Mouse (Mus musculus) gastrocnemius, adult 2 months (tissue): ENCODE data around the gene Ankrd36. TPM values are rescaled to one million over a fixed set of nuclear protein-coding genes. Genes with fewer than 3 reads are reported as not detected.
"Not testable (repeated sequence)": the region's sequence is repeated elsewhere in the genome, so short reads cannot be mapped to it uniquely, and the experiment has no call there.

Experiments
- DNase-seq: peaks from one replicate; pipeline ENCODE4 v3.0.0; 2022
- H3K27ac ChIP-seq: fragments of 200-600 bp; 2 replicates; pipeline ENCODE4 v1.8.1; 2022; ENCODE audit warnings: mild to moderate bottlenecking
- H3K4me3 ChIP-seq: fragments of 200-600 bp; 2 replicates; pipeline ENCODE4 v1.8.1; 2022; ENCODE audit warnings: mild to moderate bottlenecking, moderate library complexity
- CTCF ChIP-seq: fragments of 200-600 bp; IDR thresholded peaks from 2 replicates; pipeline ENCODE4 v1.8.1; 2022; ENCODE audit warnings: antibody characterized with exemption, mild to moderate bottlenecking, moderate library complexity
- intact Hi-C: fragments of 180-260 bp; cut with DNase I; formaldehyde crosslinking; loops from one replicate; pipeline ENCODE4 v1.15.1; 2025
- total RNA-seq, 2 experiments: library from RNA; stranded (reverse); gene quantifications; 2 replicates each; pipeline ENCODE4 v1.2.3; 2021

Ankrd36 gene
- total RNA-seq, 2 experiments from 2014 or later, result not detected

DNA sequence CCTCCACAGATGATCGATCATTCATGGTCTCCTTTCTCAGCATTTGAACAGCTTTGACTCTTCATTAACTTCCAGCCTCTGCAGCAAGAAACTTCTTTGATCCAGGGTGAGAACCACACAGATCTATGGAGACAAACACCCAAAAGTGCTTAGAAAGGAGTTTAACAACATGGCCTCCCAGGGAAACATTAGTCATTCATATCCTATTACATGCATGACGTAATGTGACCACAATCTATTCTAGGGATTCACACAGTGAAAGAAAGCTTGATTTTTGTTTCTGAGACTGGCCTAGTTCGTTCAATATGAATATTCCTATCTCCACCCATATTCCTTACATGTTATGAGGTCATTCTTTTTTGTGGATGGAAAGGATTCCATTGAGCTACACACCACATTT is 3.9 kb upstream of the Ankrd36 start:
- no peak overlapping the region for H3K27ac ChIP-seq
- TF ChIP-seq CTCF, result no peak
- intact Hi-C loops, result no loop called here
- no peak overlapping the region for H3K4me3 ChIP-seq
- no peak for DNase-seq

DNA sequence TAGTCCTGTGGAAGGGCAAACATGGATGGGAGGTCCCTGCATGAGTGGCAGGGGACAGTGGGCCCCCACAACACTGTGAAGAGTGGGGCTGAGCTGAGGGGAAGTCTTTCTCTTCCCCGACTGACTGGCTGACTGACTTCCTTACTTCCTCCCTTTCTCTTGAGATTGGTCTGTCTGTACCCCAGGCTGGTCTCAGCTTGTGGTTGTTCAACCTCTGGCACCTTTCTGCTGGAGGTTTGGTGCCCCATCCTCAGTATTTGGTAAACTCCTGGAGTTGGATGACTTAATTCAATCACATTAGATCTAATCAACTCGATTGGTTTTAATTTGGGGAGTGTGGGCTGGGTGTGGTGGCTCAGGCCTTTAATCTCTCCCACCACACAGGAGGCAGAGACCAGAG is 3.0 kb upstream of the Ankrd36 start:
- no peak for DNase-seq
- Histone ChIP-seq H3K4me3 (no peak overlapping the region), H3K27ac (no peak overlapping the region)
- intact Hi-C loops, result no loop called here
- TF ChIP-seq CTCF, result no peak

DNA sequence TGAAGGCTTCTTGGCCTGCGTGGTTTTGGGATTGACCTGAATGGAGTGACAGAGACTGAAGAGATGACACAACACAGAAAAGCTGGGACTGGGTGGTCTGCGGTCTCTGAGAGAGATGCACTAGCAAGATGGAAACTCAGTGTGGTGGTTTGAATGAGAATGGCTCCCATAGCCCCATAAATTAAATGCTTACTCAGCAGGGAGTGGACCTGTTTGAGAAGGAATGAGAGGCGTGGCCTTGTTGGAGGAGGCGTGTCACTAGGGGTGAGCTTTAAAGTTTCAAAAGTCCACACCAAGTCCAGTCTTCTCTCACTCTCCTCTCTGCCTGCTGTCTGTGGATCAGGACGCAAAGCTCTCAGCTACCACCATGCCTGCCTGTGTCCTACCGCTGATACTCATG is 1.8 kb upstream of the Ankrd36 start:
- no peak for DNase-seq
- TF ChIP-seq CTCF, result no peak
- no peak overlapping the region for H3K27ac ChIP-seq
- intact Hi-C loops, result no loop called here
- no peak overlapping the region for H3K4me3 ChIP-seq

GRCm38 (mm10) chr11:5568082-5568481 is 1.4 kb upstream of the Ankrd36 start:
- no peak for DNase-seq
- no peak for TF ChIP-seq CTCF
- Histone ChIP-seq H3K4me3 (no peak overlapping the region), H3K27ac (no peak overlapping the region)
- intact Hi-C loops, result no loop called here

DNA sequence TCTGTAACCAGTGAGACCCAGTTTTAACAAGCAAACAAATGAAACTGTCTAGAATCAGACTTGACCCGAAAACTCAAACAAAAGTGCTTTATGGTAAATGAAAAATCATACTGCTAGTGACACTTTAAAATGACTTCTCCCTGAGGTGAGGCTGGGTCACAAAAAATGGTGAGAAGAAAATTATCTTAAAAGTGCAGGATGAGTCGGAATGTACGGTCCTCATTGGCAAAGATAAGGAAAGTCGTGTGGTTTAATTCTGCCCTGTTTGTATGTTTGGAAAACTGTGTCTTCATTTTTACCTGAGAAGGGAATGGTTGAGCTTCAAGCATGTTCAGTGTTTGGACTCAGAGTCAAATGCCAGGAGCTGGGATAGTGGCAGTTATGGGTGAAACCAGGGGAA is 2.4 kb downstream of the Ankrd36 start:
- no peak for DNase-seq
- Histone ChIP-seq H3K27ac (no peak overlapping the region), H3K4me3 (no peak overlapping the region)
- TF ChIP-seq CTCF, result no peak
- intact Hi-C loops, result no loop called here

GRCm38 (mm10) chr11:5573821-5574220 is 4.3 kb downstream of the Ankrd36 start:
- TF ChIP-seq CTCF, result no peak
- no peak overlapping the region for H3K27ac ChIP-seq
- intact Hi-C loops, result no loop called here
- no peak overlapping the region for H3K4me3 ChIP-seq
- DNase-seq, result no peak

DNA sequence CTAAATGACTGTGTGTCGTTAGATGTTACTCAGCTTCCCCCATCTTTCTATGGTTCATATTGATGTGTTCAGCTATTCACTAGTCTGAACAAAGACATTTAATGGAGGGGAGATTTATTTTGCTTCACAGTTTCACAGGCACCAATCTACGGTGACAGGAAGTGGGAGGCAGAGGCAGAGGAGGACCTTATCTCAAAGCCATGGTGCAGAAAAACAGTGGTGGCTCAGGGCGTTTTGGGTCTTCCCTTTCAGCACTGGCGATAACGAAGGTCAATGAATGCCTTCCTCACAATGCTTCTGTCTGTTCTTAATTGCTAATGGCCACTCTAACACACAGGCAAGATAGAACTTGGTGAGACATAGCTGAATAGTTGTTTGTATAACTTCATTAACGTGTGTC is 5.6 kb downstream of the Ankrd36 start:
- intact Hi-C loops, result no loop called here
- H3K4me3 ChIP-seq, result no peak overlapping the region
- no peak for TF ChIP-seq CTCF
- DNase-seq, result no peak
- H3K27ac ChIP-seq, result no peak overlapping the region

DNA sequence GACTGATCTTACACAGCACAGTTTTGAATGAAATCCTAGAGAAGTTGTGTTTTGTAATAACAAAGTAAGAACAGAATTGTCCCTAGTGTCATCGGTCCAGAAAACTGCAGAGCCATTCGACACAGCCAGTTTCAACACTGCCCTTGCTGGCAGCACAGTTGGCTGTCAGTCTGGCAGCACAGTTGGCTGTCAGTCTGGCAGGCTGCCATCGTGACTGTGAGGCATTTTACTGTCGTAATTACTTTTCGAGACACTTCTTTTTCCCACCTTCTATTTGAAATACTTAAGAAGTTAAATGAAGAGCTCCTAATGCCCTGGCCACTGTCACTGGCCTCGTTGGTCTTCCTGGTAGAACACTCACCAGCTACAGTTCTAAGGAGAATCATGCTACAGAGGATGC is 22.9 kb downstream of the Ankrd36 start:
- no peak overlapping the region for H3K4me3 ChIP-seq
- TF ChIP-seq CTCF, result no peak
- DNase-seq, result peak; percentile 77
- no peak overlapping the region for H3K27ac ChIP-seq
- intact Hi-C loops, result no loop called here

DNA sequence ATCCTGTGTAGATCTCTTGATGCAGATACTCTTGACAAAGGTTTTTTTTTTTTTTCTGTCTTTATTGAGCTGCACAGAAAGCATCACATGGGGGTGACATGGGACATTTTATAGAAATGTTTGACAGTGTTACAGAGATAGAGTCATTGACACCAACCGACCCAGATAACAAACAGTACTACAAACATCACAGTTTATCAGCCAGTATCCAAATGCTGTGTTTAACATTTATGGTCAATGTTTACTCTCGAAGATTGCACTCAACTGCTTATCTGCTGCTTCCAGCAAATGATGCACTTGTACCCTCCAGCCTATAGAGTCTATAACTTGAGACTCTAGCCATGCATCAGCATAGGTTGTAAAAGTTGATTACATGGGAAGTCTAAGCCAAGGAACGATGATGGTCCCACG is 25.9 kb downstream of the Ankrd36 start:
- intact Hi-C loops, result no loop called here
- no peak overlapping the region for H3K27ac ChIP-seq
- no peak overlapping the region for H3K4me3 ChIP-seq
- DNase-seq, result no peak
- TF ChIP-seq CTCF, result no peak

DNA sequence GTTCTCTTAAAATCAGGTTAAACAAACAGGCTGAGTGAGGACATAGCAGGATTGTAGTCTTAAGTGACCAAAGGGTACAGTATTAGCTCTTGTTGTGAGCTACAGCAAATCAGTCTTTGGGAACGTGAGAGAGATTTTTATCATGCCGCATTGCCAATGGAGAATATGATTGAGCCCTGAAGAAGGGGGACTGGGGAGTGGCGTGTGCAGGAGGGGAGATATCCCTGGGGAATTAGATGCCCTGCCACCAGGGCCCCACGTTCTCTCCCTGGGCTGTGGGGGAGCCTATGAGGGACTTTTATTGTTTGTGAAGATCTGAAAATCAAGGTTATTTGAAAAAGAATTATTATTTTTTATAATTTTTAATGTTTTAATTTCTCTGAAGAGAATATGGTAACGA is 26.3 kb downstream of the Ankrd36 start:
- DNase-seq, result no peak
- H3K4me3 ChIP-seq, result no peak overlapping the region
- H3K27ac ChIP-seq, result no peak overlapping the region
- no peak for TF ChIP-seq CTCF
- intact Hi-C loops, result no loop called here

GRCm38 (mm10) chr11:5596756-5597155 is 27.3 kb downstream of the Ankrd36 start:
- no peak for DNase-seq
- intact Hi-C loops, result no loop called here
- Histone ChIP-seq H3K27ac (no peak overlapping the region), H3K4me3 (no peak overlapping the region)
- no peak for TF ChIP-seq CTCF

- intact Hi-C loops, result no loop called here
- DNase-seq, result no peak
- no peak for TF ChIP-seq CTCF
- no peak overlapping the region for H3K4me3 ChIP-seq
- H3K27ac ChIP-seq, result no peak overlapping the region
Measured at GRCm38 (mm10) chr11:5605421-5605820, 35.9 kb downstream of the Ankrd36 start.

- DNase-seq, H3K4me3 ChIP-seq, intact Hi-C loops, H3K27ac ChIP-seq: not testable (repeated sequence)
Measured at GRCm38 (mm10) chr11:5611918-5612317, 42.4 kb downstream of the Ankrd36 start.

DNA sequence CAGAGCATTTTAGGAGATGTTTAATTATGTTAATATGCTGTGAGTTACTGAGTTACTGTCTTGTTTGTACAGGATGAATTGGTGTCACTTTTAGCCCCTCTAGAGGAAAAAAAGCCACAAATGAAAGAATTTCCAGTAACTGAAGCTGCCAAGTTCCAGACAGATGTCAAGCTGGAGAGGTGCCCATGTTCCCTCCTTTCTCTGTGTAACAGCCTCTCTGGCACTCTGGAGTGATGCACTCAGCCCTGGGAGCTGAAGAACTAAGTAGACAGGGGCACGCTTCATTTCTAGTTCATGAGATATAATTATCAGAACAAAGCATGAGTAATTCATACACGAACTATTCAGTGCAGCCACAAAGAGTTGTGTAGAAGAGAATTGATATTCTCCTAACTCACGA is 45.0 kb downstream of the Ankrd36 start:
- no peak overlapping the region for H3K4me3 ChIP-seq
- no peak overlapping the region for H3K27ac ChIP-seq
- DNase-seq, result no peak
- no peak for TF ChIP-seq CTCF
- intact Hi-C loops, result no loop called here

- DNase-seq, result no peak
- no peak for TF ChIP-seq CTCF
- no peak overlapping the region for H3K27ac ChIP-seq
- H3K4me3 ChIP-seq, result no peak overlapping the region
- intact Hi-C loops, result no loop called here
Measured at GRCm38 (mm10) chr11:5625101-5625500, 55.6 kb downstream of the Ankrd36 start.
